Mouse (Mus musculus): ENCODE data around the gene Chd1. TPM values are rescaled to one million over a fixed set of nuclear protein-coding genes. Genes with fewer than 3 reads are reported as not detected.

Gene Chd1
- polyA plus RNA-seq, 1 experiment from 2014 or later, result 17.1 TPM

- Histone ChIP-seq H3K4me3 (ENCODE audit: low read depth, low read length) (no peak overlapping the region), H3K36me3 (ENCODE audit: insufficient read depth, low read length) (0 out of 2 replicates have a peak, but pooled peaks cover 8% of the 10 kb centered on the region), H3K9ac (replicated peaks; ENCODE audit: low read depth) (no peak overlapping the region), H3K9me3 (ENCODE audit: low read length) (no peaks in the 10 kb centered on the region), H3K4me2 (replicated peaks; ENCODE audit: low read depth, low read length) (no peak overlapping the region), H3K27ac (ENCODE audit: low read length) (no peak overlapping the region), H3K4me1 (ENCODE audit: insufficient read depth, low read depth, low read length) (no peaks in the 10 kb centered on the region), H3K27me3 (replicated peaks; ENCODE audit: insufficient read depth, low read length) (no peaks in the 10 kb centered on the region)
- no peak for TF ChIP-seq CTCF (IDR thresholded peaks at IDR 0.05)
- TF ChIP-seq EP300 (IDR thresholded peaks at IDR 0.05), result no peak
- WGBS, result 73% methylated on average over 5 of the region's 5 CpGs
- no peak for ATAC-seq
- no peak for DNase-seq (ENCODE audit: low spot score)
Measured at GRCm38 (mm10) chr17:15774565-15775215, 69.9 kb downstream of the Chd1 start.

- 48% methylated on average over 5 of the region's 5 CpGs for WGBS
Measured at GRCm38 (mm10) chr17:15776349-15776748, 71.6 kb downstream of the Chd1 start.

GRCm38 (mm10) chr17:15777979-15778378, 73.2 kb downstream of the Chd1 start:
- DNase-seq (ENCODE audit: low spot score) (no peak), ATAC-seq (no peak)
- WGBS, result 79% methylated on average over 6 of the region's 6 CpGs
- Histone ChIP-seq H3K4me3 (ENCODE audit: low read depth, low read length) (no peak overlapping the region), H3K9ac (replicated peaks; ENCODE audit: low read depth) (no peak overlapping the region), H3K27ac (ENCODE audit: low read length) (no peak overlapping the region), H3K27me3 (replicated peaks; ENCODE audit: insufficient read depth, low read length) (no peaks in the 10 kb centered on the region), H3K9me3 (ENCODE audit: low read length) (no peaks in the 10 kb centered on the region), H3K4me1 (ENCODE audit: insufficient read depth, low read depth, low read length) (no peaks in the 10 kb centered on the region), H3K36me3 (ENCODE audit: insufficient read depth, low read length) (no peaks in the 10 kb centered on the region), H3K4me2 (replicated peaks; ENCODE audit: low read depth, low read length) (no peak overlapping the region)
- TF ChIP-seq EP300 (IDR thresholded peaks at IDR 0.05) (no peak), CTCF (IDR thresholded peaks at IDR 0.05) (no peak)

More at GRCm38 (mm10) chr17:15776349-15776748, 71.6 kb downstream of the Chd1 start:
- no peaks in the 10 kb centered on the region for H3K27me3 ChIP-seq (replicated peaks; ENCODE audit: insufficient read depth, low read length)
- H3K4me1 ChIP-seq (ENCODE audit: insufficient read depth, low read depth, low read length), result no peaks in the 10 kb centered on the region
- no peak overlapping the region for H3K4me3 ChIP-seq (ENCODE audit: low read depth, low read length)
- no peak for ATAC-seq
- TF ChIP-seq EP300 (IDR thresholded peaks at IDR 0.05), result no peak
- no peak for TF ChIP-seq CTCF (IDR thresholded peaks at IDR 0.05)
- no peaks in the 10 kb centered on the region for H3K36me3 ChIP-seq (ENCODE audit: insufficient read depth, low read length)
- no peak overlapping the region for H3K27ac ChIP-seq (ENCODE audit: low read length)
- no peaks in the 10 kb centered on the region for H3K9me3 ChIP-seq (ENCODE audit: low read length)
- H3K9ac ChIP-seq (replicated peaks; ENCODE audit: low read depth), result no peak overlapping the region
- H3K4me2 ChIP-seq (replicated peaks; ENCODE audit: low read depth, low read length), result no peak overlapping the region
- DNase-seq (ENCODE audit: low spot score), result no peak

GRCm38 (mm10) chr17:15787036-15787435, 82.3 kb downstream of the Chd1 start:
- peak; percentile 68 for DNase-seq (ENCODE audit: low spot score)
- Histone ChIP-seq H3K27ac (ENCODE audit: low read length) (no peak overlapping the region), H3K4me1 (ENCODE audit: insufficient read depth, low read depth, low read length) (no peaks in the 10 kb centered on the region), H3K27me3 (replicated peaks; ENCODE audit: insufficient read depth, low read length) (no peaks in the 10 kb centered on the region), H3K4me2 (replicated peaks; ENCODE audit: low read depth, low read length) (no peak overlapping the region), H3K9me3 (ENCODE audit: low read length) (no peaks in the 10 kb centered on the region), H3K36me3 (ENCODE audit: insufficient read depth, low read length) (no peaks in the 10 kb centered on the region), H3K9ac (replicated peaks; ENCODE audit: low read depth) (no peak overlapping the region), H3K4me3 (ENCODE audit: low read depth, low read length) (no peak overlapping the region)
- ATAC-seq, result no peak
- TF ChIP-seq EP300 (IDR thresholded peaks at IDR 0.05) (peak; percentile 19; the same call in 1 of the 2 replicates), CTCF (IDR thresholded peaks at IDR 0.05) (peak; percentile 65)
- WGBS, result 25% methylated on average over 3 of the region's 3 CpGs

- ATAC-seq, result no peak
- no peaks in the 10 kb centered on the region for H3K4me1 ChIP-seq (ENCODE audit: insufficient read depth, low read depth, low read length)
- no peak for DNase-seq (ENCODE audit: low spot score)
- TF ChIP-seq EP300 (IDR thresholded peaks at IDR 0.05) (no peak), CTCF (IDR thresholded peaks at IDR 0.05) (no peak)
- no peak overlapping the region for H3K4me3 ChIP-seq (ENCODE audit: low read depth, low read length)
- H3K4me2 ChIP-seq (replicated peaks; ENCODE audit: low read depth, low read length), result no peak overlapping the region
- 84% methylated on average over 8 of the region's 8 CpGs for WGBS
- no peaks in the 10 kb centered on the region for H3K36me3 ChIP-seq (ENCODE audit: insufficient read depth, low read length)
- H3K9me3 ChIP-seq (ENCODE audit: low read length), result no peaks in the 10 kb centered on the region
- no peak overlapping the region for H3K9ac ChIP-seq (replicated peaks; ENCODE audit: low read depth)
- no peaks in the 10 kb centered on the region for H3K27me3 ChIP-seq (replicated peaks; ENCODE audit: insufficient read depth, low read length)
- H3K27ac ChIP-seq (ENCODE audit: low read length), result no peak overlapping the region
Measured at GRCm38 (mm10) chr17:15790716-15791115, 85.9 kb downstream of the Chd1 start.

- TF ChIP-seq EP300 (IDR thresholded peaks at IDR 0.05) (no peak), CTCF (IDR thresholded peaks at IDR 0.05) (no peak)
- no peak for ATAC-seq
- no peak overlapping the region for H3K4me3 ChIP-seq (ENCODE audit: low read depth, low read length)
- no peak for DNase-seq (ENCODE audit: low spot score)
- no peaks in the 10 kb centered on the region for H3K36me3 ChIP-seq (ENCODE audit: insufficient read depth, low read length)
- H3K9me3 ChIP-seq (ENCODE audit: low read length), result no peaks in the 10 kb centered on the region
- no peak overlapping the region for H3K9ac ChIP-seq (replicated peaks; ENCODE audit: low read depth)
- no peaks in the 10 kb centered on the region for H3K4me1 ChIP-seq (ENCODE audit: insufficient read depth, low read depth, low read length)
- no peaks in the 10 kb centered on the region for H3K27me3 ChIP-seq (replicated peaks; ENCODE audit: insufficient read depth, low read length)
- no peak overlapping the region for H3K27ac ChIP-seq (ENCODE audit: low read length)
- 75% methylated on average over 3 of the region's 3 CpGs for WGBS
- no peak overlapping the region for H3K4me2 ChIP-seq (replicated peaks; ENCODE audit: low read depth, low read length)
Measured at GRCm38 (mm10) chr17:15799195-15799793, 94.5 kb downstream of the Chd1 start.

Measured in lung, postnatal 0 days (tissue).